Mouse (Mus musculus): Measurements from ENCODE around the gene Ccdc126.

GRCm38 (mm10) chr6:49322056-49322455 is 3.0 kb downstream of the Ccdc126 start:
- no peak for TF ChIP-seq MAZ (IDR thresholded peaks at IDR 0.05; ENCODE audit: low read depth, low read length)
- TF ChIP-seq USF2 (conservative IDR thresholded peaks at IDR 0.05; ENCODE audit: low read depth, low read length) = no peak
- no peak for TF ChIP-seq POLR2A (IDR thresholded peaks at IDR 0.05; ENCODE audit: low read depth, low read length)
- TF ChIP-seq UBTF (IDR thresholded peaks at IDR 0.05; ENCODE audit: low read depth, low read length) = no peak
- no peak for TF ChIP-seq GABPA (IDR thresholded peaks at IDR 0.05; ENCODE audit: insufficient replicate concordance, low read depth, low read length)
- TF ChIP-seq CTCF (conservative IDR thresholded peaks at IDR 0.05 in 1 of 2, IDR thresholded peaks at IDR 0.05 in 1 of 2; ENCODE audit: low read depth in 2 of 2, low read length in 2 of 2) = no peak
- TF ChIP-seq EP300 (IDR thresholded peaks at IDR 0.05; ENCODE audit: low read length) = no peak
- no peak for TF ChIP-seq MAFK (IDR thresholded peaks at IDR 0.05; ENCODE audit: insufficient replicate concordance, low read length)
- TF ChIP-seq USF1 (IDR thresholded peaks at IDR 0.05; ENCODE audit: low read depth, low read length) = no peak

Measured in CH12.LX (cell line).